Mouse (Mus musculus): ENCODE measurements around the gene Fam163b.

Fam163b gene

GRCm38 (mm10) chr2:27088071-27088644 lies 54.1 kb downstream of the Fam163b start:
- in situ Hi-C loops (cut with MboI, MseI) = loop anchor here (10.0 kb wide), 1 partner anchor 913 kb away; no protein-coding TSS in a partner anchor

GRCm38 (mm10) chr2:27087581-27087980 lies 54.7 kb downstream of the Fam163b start:
- in situ Hi-C loops (cut with MboI, MseI) = loop anchor here (10.0 kb wide), 1 partner anchor 913 kb away; no protein-coding TSS in a partner anchor

GRCm38 (mm10) chr2:27086483-27087010 lies 55.7 kb downstream of the Fam163b start:
- in situ Hi-C loops (cut with MboI, MseI) = loop anchor here (10.0 kb wide), 1 partner anchor 912 kb away; no protein-coding TSS in a partner anchor

GRCm38 (mm10) chr2:27085801-27086200 lies 56.5 kb downstream of the Fam163b start:
- in situ Hi-C loops (cut with MboI, MseI) = loop anchor here (10.0 kb wide), 1 partner anchor 911 kb away; no protein-coding TSS in a partner anchor

GRCm38 (mm10) chr2:27084963-27085362 lies 57.3 kb downstream of the Fam163b start:
- in situ Hi-C loops (cut with MboI, MseI) = loop anchor here (10.0 kb wide), 1 partner anchor 910 kb away; no protein-coding TSS in a partner anchor

- in situ Hi-C loops (cut with MboI, MseI) = loop anchor here (10.0 kb wide), 1 partner anchor 909 kb away; no protein-coding TSS in a partner anchor
Measured at GRCm38 (mm10) chr2:27083761-27084475, 58.4 kb downstream of the Fam163b start.

- in situ Hi-C loops (cut with MboI, MseI) = loop anchor here (5.0 to 10.0 kb wide), 4 partner anchors 83 to 905 kb away; no protein-coding TSS in a partner anchor
Measured at GRCm38 (mm10) chr2:27079649-27080048, 62.6 kb downstream of the Fam163b start.

GRCm38 (mm10) chr2:27079152-27079584 lies 63.1 kb downstream of the Fam163b start, which contains the start of gene Adamtsl2:
Adamtsl2 (plus strand) TSS chr2:27079379.
- in situ Hi-C loops (cut with MboI, MseI) = loop anchor here (5.0 to 10.0 kb wide), 3 partner anchors 83 to 306 kb away; no protein-coding TSS in a partner anchor

- in situ Hi-C loops (cut with MboI, MseI) = loop anchor here (5.0 to 10.0 kb wide), 3 partner anchors 84 to 306 kb away; no protein-coding TSS in a partner anchor
Measured at GRCm38 (mm10) chr2:27078312-27078711, 64.0 kb downstream of the Fam163b start.

- in situ Hi-C loops (cut with MboI, MseI) = loop anchor here (5.0 to 10.0 kb wide), 3 partner anchors 85 to 307 kb away; no protein-coding TSS in a partner anchor
Measured at GRCm38 (mm10) chr2:27077655-27078244, 64.5 kb downstream of the Fam163b start.

- in situ Hi-C loops (cut with MboI, MseI) = loop anchor here (5.0 to 10.0 kb wide), 3 partner anchors 87 to 309 kb away; no protein-coding TSS in a partner anchor
Measured at GRCm38 (mm10) chr2:27075485-27075884, 66.8 kb downstream of the Fam163b start.

- in situ Hi-C loops (cut with MboI, MseI) = loop anchor here (5.0 to 10.0 kb wide), 3 partner anchors 87 to 310 kb away; no protein-coding TSS in a partner anchor
Measured at GRCm38 (mm10) chr2:27074804-27075203, 67.5 kb downstream of the Fam163b start.

GRCm38 (mm10) chr2:27073407-27073806 lies 68.9 kb downstream of the Fam163b start:
- in situ Hi-C loops (cut with MboI, MseI) = loop anchor here (10.0 kb wide), 1 partner anchor 311 kb away; no protein-coding TSS in a partner anchor

- in situ Hi-C loops (cut with MboI, MseI) = loop anchor here (10.0 kb wide), 1 partner anchor 313 kb away; no protein-coding TSS in a partner anchor
Measured at GRCm38 (mm10) chr2:27071978-27072377, 70.3 kb downstream of the Fam163b start, which contains the start of gene Mymk. Mymk (minus strand) TSS chr2:27072179.

GRCm38 (mm10) chr2:27071137-27071536 lies 71.2 kb downstream of the Fam163b start:
- in situ Hi-C loops (cut with MboI, MseI) = loop anchor here (10.0 kb wide), 1 partner anchor 314 kb away; no protein-coding TSS in a partner anchor

- in situ Hi-C loops (cut with MboI, MseI) = loop anchor here (10.0 kb wide), 1 partner anchor 314 kb away; no protein-coding TSS in a partner anchor
Measured at GRCm38 (mm10) chr2:27070247-27070813, 72.0 kb downstream of the Fam163b start.

GRCm38 (mm10) chr2:27069646-27070045 lies 72.6 kb downstream of the Fam163b start:
- in situ Hi-C loops (cut with MboI, MseI) = loop anchor here (10.0 kb wide), 1 partner anchor 315 kb away; no protein-coding TSS in a partner anchor

GRCm38 (mm10) chr2:27067996-27068395 lies 74.3 kb downstream of the Fam163b start:
- in situ Hi-C loops (cut with MboI, MseI) = no loop called here

- in situ Hi-C loops (cut with MboI, MseI) = no loop called here
Measured at GRCm38 (mm10) chr2:27067124-27067523, 75.2 kb downstream of the Fam163b start.
